Mouse (Mus musculus) E14TG2a.4 (cell line): ENCODE measurements around the gene Upk3a.

Experiments used
- H3K27me3 ChIP-seq: 2 replicates; pipeline ENCODE4 v1.6.1; 2014; ENCODE audit warnings: low read length, control low read depth; ENCODE audit not compliant: insufficient read depth
- H3K36me3 ChIP-seq: 2 replicates; pipeline ENCODE4 v1.6.1; 2014; ENCODE audit warnings: low read length, control low read depth; ENCODE audit not compliant: insufficient read depth
- H3K4me1 ChIP-seq: replicated peaks from 2 replicates; pipeline ENCODE4 v1.6.1; 2014; ENCODE audit warnings: low read depth, low read length, control low read depth
- H3K4me3 ChIP-seq: replicated peaks from 2 replicates; pipeline ENCODE4 v1.5.1; 2014; ENCODE audit warnings: mild to moderate bottlenecking, low read length
- H3K9me3 ChIP-seq: 2 replicates; pipeline ENCODE4 v1.6.1; 2014; ENCODE audit warnings: low read length, control low read depth
- CTCF ChIP-seq: conservative IDR thresholded peaks from 2 replicates; pipeline ENCODE4 v1.5.1; 2014; ENCODE audit warnings: low read length
- NANOG ChIP-seq: IDR thresholded peaks from 2 replicates; pipeline ENCODE4 v1.6.1; 2014; ENCODE audit warnings: borderline replicate concordance, low read length, mixed read lengths
- POU5F1 ChIP-seq: IDR thresholded peaks from 2 replicates; pipeline ENCODE4 v1.6.1; 2014; ENCODE audit warnings: low read length, borderline replicate concordance

Upk3a gene

DNA sequence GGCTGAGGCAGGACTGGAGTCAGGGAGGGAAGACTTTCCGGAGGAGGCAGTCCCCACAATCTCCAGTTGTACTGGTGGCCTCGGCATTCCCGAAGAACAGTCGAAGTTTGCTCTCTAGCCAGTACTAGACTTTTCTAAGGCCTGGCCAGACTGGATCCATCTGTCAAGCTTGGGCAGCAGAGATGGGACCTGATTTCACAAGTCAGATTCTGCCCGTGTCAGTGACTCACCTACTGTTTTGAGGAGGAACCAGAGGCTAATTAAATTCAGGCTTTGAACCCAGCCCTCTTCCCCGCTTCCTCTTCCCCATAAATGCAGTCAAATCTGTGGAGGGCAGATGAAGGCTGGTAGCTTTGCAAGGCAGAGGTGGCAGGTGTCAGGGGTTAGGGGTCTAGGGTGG, 21.9 kb upstream of the Upk3a start:
- peaks cover 7% of the 10 kb centered on the region for H3K27me3 ChIP-seq
- H3K4me3 ChIP-seq = no peak overlapping the region
- no peaks in the 10 kb centered on the region for H3K9me3 ChIP-seq
- H3K4me1 ChIP-seq = peaks cover 35% of the 10 kb centered on the region
- no peaks in the 10 kb centered on the region for H3K36me3 ChIP-seq
- no peak for TF ChIP-seq POU5F1
- TF ChIP-seq CTCF = no peak
- no peak for TF ChIP-seq NANOG

DNA sequence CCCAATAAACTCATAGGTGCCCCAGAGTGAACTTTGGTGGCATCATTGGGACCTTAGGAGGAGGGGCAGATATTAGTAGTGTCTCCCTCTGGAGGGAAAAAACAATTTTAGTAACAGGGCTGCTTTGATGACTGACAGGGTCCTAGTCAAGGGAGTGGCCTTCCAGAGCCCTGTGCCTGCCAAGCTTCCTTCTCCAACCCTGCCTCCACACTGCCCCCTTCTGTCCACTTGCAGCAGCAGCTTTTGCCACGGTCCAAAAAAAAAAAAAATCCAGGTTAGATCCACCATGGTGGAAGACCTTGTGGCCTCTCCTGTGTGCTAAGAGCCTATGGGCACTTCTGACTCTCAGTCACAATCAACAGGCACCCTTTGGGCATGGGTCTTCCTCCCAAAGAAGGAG, 21.0 kb upstream of the Upk3a start:
- no peak for TF ChIP-seq NANOG
- TF ChIP-seq CTCF = peak; percentile 95
- Histone ChIP-seq H3K27me3 (peaks cover 7% of the 10 kb centered on the region), H3K4me1 (peaks cover 38% of the 10 kb centered on the region), H3K36me3 (no peaks in the 10 kb centered on the region), H3K4me3 (no peak overlapping the region), H3K9me3 (no peaks in the 10 kb centered on the region)

DNA sequence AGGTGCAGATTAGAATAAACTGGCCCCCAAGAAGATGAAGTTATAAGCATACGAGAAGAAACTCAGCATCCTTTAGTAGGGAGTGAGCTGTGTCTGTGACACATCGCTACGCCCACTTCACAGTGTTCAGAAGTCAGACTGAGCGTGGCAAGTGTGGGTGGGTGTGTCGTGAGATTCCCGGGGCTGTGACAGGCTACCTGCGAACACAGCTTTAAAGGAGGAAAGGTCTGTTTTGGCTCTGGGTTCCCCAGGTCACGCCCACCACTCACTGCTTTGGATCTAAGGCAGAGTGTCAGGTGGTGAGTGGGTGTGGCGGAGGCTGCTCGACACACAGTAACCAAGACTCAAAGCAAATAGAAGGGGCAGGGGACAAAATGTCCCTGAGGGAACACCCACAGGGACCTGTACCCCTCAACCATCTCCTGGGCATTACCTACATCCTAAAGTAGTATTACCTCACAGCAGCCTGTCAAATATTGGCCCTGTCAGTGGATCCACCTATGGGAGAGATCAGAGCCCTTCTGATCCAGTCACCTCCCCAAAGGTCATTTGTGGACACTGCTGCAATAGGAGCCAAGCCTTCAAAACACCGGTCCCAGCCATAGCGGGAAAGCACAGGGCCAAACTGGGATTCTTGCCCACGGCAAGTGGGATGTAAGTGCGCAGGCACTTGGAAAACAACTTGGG, 19.0 kb upstream of the Upk3a start:
- H3K36me3 ChIP-seq = no peaks in the 10 kb centered on the region
- peaks cover 19% of the 10 kb centered on the region for H3K27me3 ChIP-seq
- TF ChIP-seq NANOG = no peak
- no peak for TF ChIP-seq POU5F1
- TF ChIP-seq CTCF = no peak
- H3K4me1 ChIP-seq = peaks cover 46% of the 10 kb centered on the region
- H3K9me3 ChIP-seq = no peaks in the 10 kb centered on the region
- H3K4me3 ChIP-seq = no peak overlapping the region

DNA sequence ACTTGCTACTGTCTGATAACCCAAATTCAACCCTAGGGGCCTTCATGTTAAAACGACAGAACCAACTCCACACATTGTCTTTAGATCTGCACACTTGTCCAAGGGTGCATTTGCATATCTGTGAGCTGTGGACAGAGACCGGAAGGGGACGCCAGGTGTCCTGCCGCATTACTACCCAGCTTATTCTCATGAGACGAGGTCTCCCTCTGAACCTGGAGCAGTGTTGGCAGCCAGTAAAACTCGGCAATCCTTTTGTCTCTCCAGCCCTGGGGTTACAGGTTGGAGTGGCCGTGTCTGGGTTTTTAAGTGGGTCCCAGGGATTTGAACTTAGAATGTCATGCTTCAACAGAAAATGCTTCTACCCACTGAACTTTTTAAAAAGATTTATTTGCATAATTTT, 17.0 kb upstream of the Upk3a start:
- no peaks in the 10 kb centered on the region for H3K36me3 ChIP-seq
- H3K27me3 ChIP-seq = peaks cover 23% of the 10 kb centered on the region
- peaks cover 32% of the 10 kb centered on the region for H3K4me1 ChIP-seq
- H3K4me3 ChIP-seq = no peak overlapping the region
- TF ChIP-seq POU5F1 (no peak), NANOG (no peak), CTCF (no peak)
- no peaks in the 10 kb centered on the region for H3K9me3 ChIP-seq

DNA sequence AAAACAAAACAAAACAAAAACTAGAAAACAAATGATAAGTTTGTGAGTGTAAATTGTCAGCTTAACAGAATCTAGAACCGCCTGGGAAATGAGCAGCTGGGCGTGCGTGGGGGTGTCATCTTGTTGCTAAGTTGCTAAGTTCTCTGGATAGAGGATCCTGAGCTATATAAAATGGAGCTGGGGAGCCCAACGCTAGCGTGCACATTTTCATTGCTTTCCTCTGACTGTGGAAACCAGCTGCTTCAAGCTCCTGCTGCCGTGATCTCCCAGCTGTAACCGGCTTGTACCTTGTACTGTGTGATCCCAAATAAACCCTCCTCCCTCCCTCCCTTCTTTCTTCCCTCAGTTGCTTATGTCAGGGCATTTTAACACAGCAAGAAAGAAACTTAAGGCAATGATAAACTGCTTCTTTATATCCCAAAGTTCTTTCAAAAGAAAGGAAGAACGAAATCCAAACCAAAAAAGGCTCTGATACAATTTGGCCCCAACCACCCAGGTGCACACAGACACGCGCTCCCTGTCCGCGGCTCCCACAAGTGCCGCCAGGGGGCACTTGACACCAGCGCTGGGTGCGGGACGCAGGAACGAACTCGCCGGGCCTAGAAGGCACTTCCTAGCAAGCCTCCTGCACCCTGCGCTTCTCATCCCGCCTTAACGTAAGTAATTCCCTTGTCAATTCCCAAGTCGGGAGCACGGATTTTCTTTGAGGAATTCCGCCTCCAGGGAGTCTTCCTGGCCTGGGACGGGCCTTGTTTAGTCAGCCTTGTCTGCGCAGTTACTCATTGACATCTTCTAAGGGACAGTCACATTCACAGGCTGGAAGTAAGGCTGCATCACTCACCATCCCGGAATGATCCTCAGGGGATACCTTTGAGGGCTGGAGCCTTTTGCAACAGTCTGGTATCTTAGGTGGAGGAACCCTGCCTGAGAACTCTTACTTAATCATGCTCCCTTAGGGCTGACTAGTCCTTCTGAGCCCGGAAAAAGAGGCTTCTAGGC, 15.7 kb upstream of the Upk3a start:
- no peak for TF ChIP-seq NANOG
- TF ChIP-seq POU5F1 = no peak
- peak; percentile 73 for TF ChIP-seq CTCF
- Histone ChIP-seq H3K4me1 (peaks cover 22% of the 10 kb centered on the region), H3K4me3 (no peak overlapping the region), H3K36me3 (no peaks in the 10 kb centered on the region), H3K27me3 (peaks cover 23% of the 10 kb centered on the region), H3K9me3 (no peaks in the 10 kb centered on the region)

DNA sequence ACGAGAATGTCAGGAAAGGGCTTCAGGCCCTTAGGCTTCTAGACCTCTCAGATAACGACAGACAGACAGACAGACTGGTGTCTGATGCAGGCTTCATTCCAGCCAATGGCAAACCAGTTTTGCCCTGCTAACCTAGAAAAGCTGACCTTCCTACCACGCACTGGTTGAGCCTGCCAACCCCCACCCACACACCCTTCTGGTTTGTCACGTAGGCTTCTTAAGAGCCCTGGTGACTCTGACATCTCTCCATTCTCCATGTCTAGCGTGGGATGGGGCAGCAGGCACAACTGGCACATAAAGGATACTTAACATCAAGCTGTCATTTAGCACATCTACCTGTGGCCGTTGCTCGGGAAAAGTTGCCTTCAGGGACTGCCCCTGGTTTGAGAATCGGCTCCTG, 7.3 kb upstream of the Upk3a start:
- Histone ChIP-seq H3K4me1 (peaks cover 20% of the 10 kb centered on the region), H3K9me3 (0 out of 2 replicates have a peak, but pooled peaks cover 3% of the 10 kb centered on the region)
- no peak for TF ChIP-seq CTCF
- no peak for TF ChIP-seq NANOG
- TF ChIP-seq POU5F1 = no peak

DNA sequence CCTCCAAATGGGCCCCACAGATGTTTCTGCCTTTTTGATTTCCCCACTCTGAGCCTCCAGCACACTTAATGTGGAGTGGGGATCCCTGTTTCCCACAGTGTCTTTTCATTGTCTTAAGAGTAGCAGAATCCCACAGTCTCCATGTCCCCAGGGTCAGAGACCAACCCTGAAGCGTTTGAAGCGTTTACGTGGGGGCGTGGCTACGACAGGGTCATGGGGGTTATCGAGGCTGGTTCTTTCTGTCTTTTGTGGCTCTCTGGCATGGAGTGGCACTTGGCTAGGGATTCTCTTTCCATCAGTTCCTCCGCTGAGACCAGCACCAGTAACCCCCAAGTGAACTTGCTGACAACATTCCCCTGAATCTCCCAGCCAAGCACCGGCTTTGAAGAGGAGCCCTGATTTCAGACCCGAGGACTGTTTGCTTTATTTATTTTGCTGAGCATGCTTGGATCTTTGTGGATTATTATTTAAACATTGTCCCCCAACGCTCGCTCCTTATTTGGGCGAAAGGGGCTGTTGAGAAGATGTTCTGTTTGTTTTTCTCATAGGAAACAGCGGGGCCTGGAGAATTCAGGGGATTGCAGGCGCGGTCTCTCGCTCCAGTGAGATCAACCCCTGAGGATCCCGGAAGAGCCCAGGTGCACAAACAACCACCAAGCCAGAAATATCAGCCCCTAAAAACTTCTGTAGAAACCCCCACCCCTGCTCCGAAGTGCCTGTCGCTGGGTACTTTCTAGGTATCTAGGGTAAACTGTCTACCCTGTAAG, 4.9 kb upstream of the Upk3a start:
- peaks cover 26% of the 10 kb centered on the region for H3K27me3 ChIP-seq
- H3K4me1 ChIP-seq = peaks cover 18% of the 10 kb centered on the region
- 0 out of 2 replicates have a peak, but pooled peaks cover 3% of the 10 kb centered on the region for H3K9me3 ChIP-seq
- TF ChIP-seq CTCF (no peak), NANOG (no peak), POU5F1 (no peak)
- no peak overlapping the region for H3K4me3 ChIP-seq
- no peaks in the 10 kb centered on the region for H3K36me3 ChIP-seq

More for the DNA sequence above, 7.3 kb upstream of the Upk3a start:
- no peak overlapping the region for H3K4me3 ChIP-seq
- no peaks in the 10 kb centered on the region for H3K36me3 ChIP-seq
- H3K27me3 ChIP-seq = peaks cover 6% of the 10 kb centered on the region; the same call in 1 of the 2 replicates

DNA sequence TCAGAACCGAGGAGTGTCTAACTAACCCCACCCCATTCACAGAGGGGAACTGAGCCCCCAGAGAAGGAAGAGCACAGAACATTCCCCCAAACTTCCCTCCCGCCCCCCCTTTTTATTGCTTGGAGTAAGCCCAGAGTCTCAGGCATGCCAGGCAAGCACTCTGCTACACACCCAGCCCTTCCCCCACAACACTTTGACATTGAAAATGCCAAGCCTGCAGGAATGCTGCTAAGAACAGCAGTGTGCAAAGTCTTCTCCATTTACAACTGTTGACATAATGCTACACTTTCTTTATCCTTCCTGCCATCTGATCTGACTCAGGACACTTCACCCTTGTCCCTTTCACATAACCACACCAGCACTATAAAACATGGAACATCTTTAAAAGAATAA, 4.3 kb upstream of the Upk3a start:
- TF ChIP-seq NANOG = no peak
- TF ChIP-seq CTCF = no peak
- TF ChIP-seq POU5F1 = no peak
- no peak overlapping the region for H3K4me3 ChIP-seq
- 0 out of 2 replicates have a peak, but pooled peaks cover 3% of the 10 kb centered on the region for H3K9me3 ChIP-seq
- H3K27me3 ChIP-seq = peaks cover 32% of the 10 kb centered on the region
- peaks cover 21% of the 10 kb centered on the region for H3K4me1 ChIP-seq
- H3K36me3 ChIP-seq = no peaks in the 10 kb centered on the region
